In the genomic region with DNA sequence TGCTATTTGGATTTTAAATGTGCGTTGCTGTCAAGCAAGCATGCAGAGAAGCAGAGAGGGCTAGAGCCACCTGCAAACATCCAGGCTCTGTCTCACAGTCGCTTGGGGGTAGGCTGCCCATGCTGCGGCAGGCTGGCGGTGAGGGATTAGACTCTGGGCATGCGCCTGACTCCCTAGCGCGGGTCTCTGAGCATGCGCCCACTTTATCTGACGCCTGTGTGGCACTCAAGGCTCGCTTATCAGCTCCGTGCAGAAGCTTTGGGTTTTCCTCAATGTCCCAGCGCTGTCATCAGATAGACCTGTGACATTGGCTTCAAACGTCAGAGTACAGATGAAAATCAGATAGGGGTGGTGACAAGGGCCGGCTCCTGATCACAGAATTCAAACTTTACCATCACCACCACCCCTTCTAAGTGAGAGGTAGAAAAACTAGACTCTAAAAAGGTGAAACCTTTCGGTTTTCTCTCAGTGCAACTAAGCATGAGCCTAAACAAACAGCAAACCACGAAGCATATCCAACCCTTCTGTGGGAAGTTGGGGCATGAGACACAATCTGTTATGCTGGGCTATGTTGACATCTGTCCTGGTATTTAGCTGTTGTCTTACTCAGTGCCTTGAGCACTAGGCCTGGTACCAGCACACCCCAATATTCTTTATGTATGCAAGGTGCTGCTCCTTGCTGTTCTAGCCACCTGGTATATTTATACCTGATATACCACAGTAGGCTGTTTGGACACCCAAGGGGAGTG, we compare ENCODE assay signal across 12 mouse cellular contexts. TPM values are rescaled to one million over a fixed set of nuclear protein-coding genes. Genes with fewer than 3 reads are reported as not detected.
DNase-seq lines count a peak whose midpoint lies in the region; ATAC-seq and TF ChIP-seq lines count a peak whose summit lies in the region.
"Had no signal": no experiment of that assay in that cellular context is flagged by ENCODE, and none has a peak within 500 bp of the region (broad histone marks: within the 10 kb centered on the region; RNA-seq: fewer than 3 reads in every experiment).

No protein-coding gene starts in this region.

- no peak for TF ChIP-seq POLR2A in lung, adult 2 months (IDR thresholded peaks at IDR 0.05; ENCODE audit: borderline replicate concordance, extremely low read depth, low read depth, low read length)

- ATAC-seq in lung, embryonic 15.5 days (ENCODE audit: borderline replicate concordance, extremely low read depth, low FRiP score, low TSS enrichment), result peak; percentile 62; the same call in 1 of the 2 replicates
- peak; percentile 78 for ATAC-seq in intestine, embryonic 16.5 days

- H3K4me2 ChIP-seq in lung, embryonic 15.5 days, result no peak overlapping the region
- H3K4me2 ChIP-seq in intestine, embryonic 16.5 days (ENCODE audit: low read depth, low read length), result no peak overlapping the region
- H3K4me2 ChIP-seq: embryonic facial prominence, embryonic 13.5 days; hindbrain, embryonic 15.5 days; midbrain, embryonic 12.5 days had no signal

- H3K4me1 ChIP-seq in lung, embryonic 15.5 days, result no peaks in the 10 kb centered on the region
- H3K4me1 ChIP-seq in lung, adult 2 months (ENCODE audit: control insufficient read depth, insufficient read depth, low read length), result no peaks in the 10 kb centered on the region; the same call in 1 of the 2 replicates
- peaks cover 5% of the 10 kb centered on the region; the same call in 1 of the 2 replicates for H3K4me1 ChIP-seq in intestine, embryonic 16.5 days (ENCODE audit: control insufficient read depth, insufficient read depth, low read length)
- H3K4me1 ChIP-seq: embryonic facial prominence, embryonic 13.5 days; hindbrain, embryonic 15.5 days; midbrain, embryonic 12.5 days had no signal

- H3K4me3 ChIP-seq in lung, embryonic 15.5 days, result no peak overlapping the region
- no peak overlapping the region for H3K4me3 ChIP-seq in lung, adult 2 months (replicated peaks; ENCODE audit: extremely low read depth, low read depth, low read length)
- H3K4me3 ChIP-seq in intestine, embryonic 16.5 days (ENCODE audit: low read length), result no peak overlapping the region
- H3K4me3 ChIP-seq: embryonic facial prominence, embryonic 13.5 days; hindbrain, embryonic 15.5 days; midbrain, embryonic 12.5 days had no signal

- no peaks in the 10 kb centered on the region for H3K27me3 ChIP-seq in lung, embryonic 15.5 days
- H3K27me3 ChIP-seq in intestine, embryonic 16.5 days (replicated peaks; ENCODE audit: control insufficient read depth, insufficient read depth, low read length), result no peaks in the 10 kb centered on the region
- H3K27me3 ChIP-seq: embryonic facial prominence, embryonic 13.5 days; hindbrain, embryonic 15.5 days; midbrain, embryonic 12.5 days had no signal

- no peak for DNase-seq in lung, adult 2 months
- DNase-seq in ZHBTc4 (ENCODE audit: low read depth, low spot score), result peak; percentile 59
- peak; percentile 54 to 73 for DNase-seq in spleen, postnatal 36 days (ENCODE audit: low spot score in 2 of 2)
- no peak for DNase-seq in gastrocnemius, postnatal 36 days
- no peak for DNase-seq in left cerebral cortex, adult 11 months (ENCODE audit: low spot score)
- DNase-seq: right cerebral cortex, postnatal 4 days had no signal

- TF ChIP-seq CTCF in lung, adult 2 months (IDR thresholded peaks at IDR 0.05; ENCODE audit: insufficient read depth, low read length), result no peak

- intact Hi-C loops in gastrocnemius, postnatal 36 days (cut with DNase I), result no loop called here

- H3K27ac ChIP-seq in lung, embryonic 15.5 days, result no peak overlapping the region
- H3K27ac ChIP-seq in intestine, embryonic 16.5 days (ENCODE audit: low read length), result no peak overlapping the region
- H3K27ac ChIP-seq: embryonic facial prominence, embryonic 13.5 days; hindbrain, embryonic 15.5 days had no signal

- H3K9me3 ChIP-seq in lung, embryonic 15.5 days, result no peaks in the 10 kb centered on the region
- H3K9me3 ChIP-seq in intestine, embryonic 16.5 days (ENCODE audit: control insufficient read depth, low read length), result no peaks in the 10 kb centered on the region
- H3K9me3 ChIP-seq: embryonic facial prominence, embryonic 13.5 days; hindbrain, embryonic 15.5 days; midbrain, embryonic 12.5 days had no signal

- no peaks in the 10 kb centered on the region for H3K36me3 ChIP-seq in lung, embryonic 15.5 days
- H3K36me3 ChIP-seq in intestine, embryonic 16.5 days (ENCODE audit: control insufficient read depth, insufficient read depth, low read length), result no peaks in the 10 kb centered on the region
- H3K36me3 ChIP-seq: embryonic facial prominence, embryonic 13.5 days; hindbrain, embryonic 15.5 days; midbrain, embryonic 12.5 days had no signal

- WGBS in lung, embryonic 15.5 days, result 61% methylated on average over 16 of the region's 16 CpGs
- 67% methylated on average over 16 of the region's 16 CpGs for WGBS in lung, adult 2 months
- 72% methylated on average over 16 of the region's 16 CpGs for WGBS in intestine, embryonic 16.5 days

- H3K9ac ChIP-seq in lung, embryonic 15.5 days, result no peak overlapping the region
- no peak overlapping the region for H3K9ac ChIP-seq in intestine, embryonic 16.5 days (ENCODE audit: low read depth, low read length)
- H3K9ac ChIP-seq: embryonic facial prominence, embryonic 13.5 days; hindbrain, embryonic 15.5 days; midbrain, embryonic 12.5 days had no signal

RNA-seq across cellular contexts. Expression of a gene that starts 11.9 kb away (rescaled TPM):
- polyA plus RNA-seq in lung, embryonic 15.5 days (2015; fragmentation: Nextera tagmentation; extraction: Ambion mirVana), result 17.3 and 17.4 TPM in 2 replicates
- 83.3 and 102 TPM in 2 replicates for polyA plus RNA-seq in lung, adult 2 months (2012; rRNA removed)
- 16.4 and 20.0 TPM in 2 replicates for polyA plus RNA-seq in intestine, embryonic 16.5 days (2015; fragmentation: Nextera tagmentation; extraction: Ambion mirVana)
- total RNA-seq in gastrocnemius, postnatal 36 days (2021), result 10 to 100 TPM; 29.6 to 30.3 TPM

RNA-seq across cellular contexts. Expression of a gene that starts 17.9 kb away (rescaled TPM):
- polyA plus RNA-seq in lung, embryonic 15.5 days (2015; fragmentation: Nextera tagmentation; extraction: Ambion mirVana), result 0.06 and 0.10 TPM in 2 replicates
- not detected in 2 replicates for polyA plus RNA-seq in lung, adult 2 months (2012; rRNA removed)
- 0.02 and 0.09 TPM in 2 replicates for polyA plus RNA-seq in intestine, embryonic 16.5 days (2015; fragmentation: Nextera tagmentation; extraction: Ambion mirVana)
- total RNA-seq in gastrocnemius, postnatal 36 days (2021), result not detected
- total RNA-seq: adrenal gland, adult 18-20 months had no signal

Comparison
In these comparisons a context has a peak if more than half of its experiments do, and no peak if none do; other contexts are left out.
1. DNase-seq: peak in ZHBTc4 (single experiment) and spleen, postnatal 36 days (2 of 2); none in lung, adult 2 months (single experiment), gastrocnemius, postnatal 36 days (0 of 2) and left cerebral cortex, adult 11 months (single experiment).